Mouse (Mus musculus) brain, embryonic 14.5 days (tissue): ENCODE results near the gene Lix1.

Experiments
- CTCF ChIP-seq: fragments of 200-500 bp; IDR thresholded peaks from 2 replicates; pipeline ENCODE4 v1.5.1; 2012; ENCODE audit warnings: inconsistent platforms, mild to moderate bottlenecking, moderate library complexity, borderline replicate concordance; ENCODE audit not compliant: insufficient read depth, insufficient read length; ENCODE audit errors: extremely low read depth
- POLR2A ChIP-seq: fragments of 200-500 bp; IDR thresholded peaks from 2 replicates; pipeline ENCODE4 v1.6.1; 2012; ENCODE audit warnings: mild to moderate bottlenecking, inconsistent platforms, borderline replicate concordance; ENCODE audit not compliant: poor library complexity, insufficient read depth, insufficient read length, severe bottlenecking; ENCODE audit errors: extremely low read depth

- TF ChIP-seq POLR2A, result no peak
- TF ChIP-seq CTCF, result no peak
Observed at GRCm38 (mm10) chr17:17375581-17375980, 26.9 kb upstream of the Lix1 start.
